Mouse (Mus musculus) neural tube, embryonic 12.5 days (tissue): ENCODE measurements around the gene Gm12695. TPM values are rescaled to one million over a fixed set of nuclear protein-coding genes. Genes with fewer than 3 reads are reported as not detected.

Source experiments
- ATAC-seq: fragments of 200-750 bp; cut with Nextera tagmentation; 2 replicates; pipeline ENCODE4 v1.8.0; 2017; ENCODE audit warnings: low read depth, mild to moderate bottlenecking, moderate TSS enrichment, moderate library complexity; ENCODE audit not compliant: low FRiP score
- H3K27ac ChIP-seq: fragments of 300-500 bp; sonication (generic); 2 replicates; pipeline ENCODE4 v1.5.1; 2016
- H3K27me3 ChIP-seq: fragments of 300-500 bp; sonication (generic); replicated peaks from 2 replicates; pipeline ENCODE4 v1.6.1; 2016; ENCODE audit warnings: mild to moderate bottlenecking
- H3K36me3 ChIP-seq: fragments of 300-500 bp; sonication (generic); 2 replicates; pipeline ENCODE4 v1.6.1; 2016; ENCODE audit warnings: mild to moderate bottlenecking
- H3K4me1 ChIP-seq: fragments of 300-500 bp; sonication (generic); 2 replicates; pipeline ENCODE4 v1.6.1; 2016
- H3K4me2 ChIP-seq: fragments of 300-500 bp; sonication (generic); replicated peaks from 2 replicates; pipeline ENCODE4 v1.6.1; 2016; ENCODE audit warnings: mild to moderate bottlenecking
- H3K4me3 ChIP-seq: fragments of 300-500 bp; sonication (generic); 2 replicates; pipeline ENCODE4 v1.5.1; 2016
- H3K9ac ChIP-seq: fragments of 300-500 bp; sonication (generic); 2 replicates; pipeline ENCODE4 v1.6.1; 2016; ENCODE audit warnings: mild to moderate bottlenecking
- H3K9me3 ChIP-seq: fragments of 300-500 bp; sonication (generic); 2 replicates; pipeline ENCODE4 v1.6.1; 2016; ENCODE audit warnings: mild to moderate bottlenecking
- WGBS: fragments of 180-500 bp; shearing (Covaris S2); methylation state at CpG from one replicate; pipeline ENCODE4 v1.1.7; 2016; 5-methylcytosine and 5-hydroxymethylcytosine counted together
- polyA plus RNA-seq: library from polyadenylated mRNA; unstranded; fragments of >200 nt; fragmentation: Nextera tagmentation; extraction: Ambion mirVana; gene quantifications from 2 replicates; pipeline ENCODE4 v1.2.1, GENCODE M21; 2016

Gene Gm12695
- polyA plus RNA-seq, 1 experiment from 2014 or later, result not detected

- Histone ChIP-seq H3K36me3 (no peaks in the 10 kb centered on the region), H3K4me3 (no peak overlapping the region), H3K27ac (no peak overlapping the region), H3K9me3 (no peaks in the 10 kb centered on the region), H3K27me3 (no peaks in the 10 kb centered on the region), H3K9ac (no peak overlapping the region), H3K4me1 (no peaks in the 10 kb centered on the region), H3K4me2 (no peak overlapping the region)
- WGBS, result 53% methylated on average over 2 of the region's 2 CpGs
- ATAC-seq, result peak; percentile 53; the same call in 1 of the 2 replicates
These were observed 101.5 kb downstream of the Gm12695 start for GRCm38 (mm10) chr4:96683474-96683873.

- H3K9me3 ChIP-seq, result no peaks in the 10 kb centered on the region
- ATAC-seq, result no peak
- no peaks in the 10 kb centered on the region for H3K27me3 ChIP-seq
- no peak overlapping the region for H3K27ac ChIP-seq
- no peak overlapping the region for H3K4me3 ChIP-seq
- H3K36me3 ChIP-seq, result no peaks in the 10 kb centered on the region
- no peak overlapping the region for H3K4me2 ChIP-seq
- H3K9ac ChIP-seq, result no peak overlapping the region
- H3K4me1 ChIP-seq, result no peaks in the 10 kb centered on the region
These were observed 104.0 kb downstream of the Gm12695 start for GRCm38 (mm10) chr4:96680966-96681365.

DNA sequence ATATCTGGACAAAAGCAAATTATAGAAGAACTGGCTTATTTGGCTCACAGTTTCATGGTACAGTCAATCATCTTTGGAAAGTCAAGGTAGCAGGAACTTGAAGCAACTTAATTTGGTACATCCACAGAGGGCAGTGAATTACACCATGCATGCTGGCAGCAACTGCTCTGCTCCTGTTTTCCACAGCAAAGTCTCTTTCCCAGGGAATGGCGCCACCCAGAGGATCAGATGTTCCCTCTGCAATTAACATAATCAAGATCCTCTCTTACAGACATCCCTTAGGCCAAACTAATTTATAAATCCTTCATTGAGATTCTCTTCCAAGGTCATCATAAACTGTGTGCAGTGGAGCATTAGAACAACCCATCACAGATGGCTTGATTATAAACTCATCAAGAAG, 104.8 kb downstream of the Gm12695 start:
- ATAC-seq, result no peak

More for the DNA sequence above, 104.8 kb downstream of the Gm12695 start:
- Histone ChIP-seq H3K27me3 (no peaks in the 10 kb centered on the region), H3K36me3 (no peaks in the 10 kb centered on the region), H3K9me3 (no peaks in the 10 kb centered on the region), H3K4me2 (no peak overlapping the region), H3K9ac (no peak overlapping the region), H3K4me1 (no peaks in the 10 kb centered on the region), H3K4me3 (no peak overlapping the region), H3K27ac (no peak overlapping the region)
- WGBS, result 26% methylated on average over 1 of the region's 1 CpGs

Other genes starting within 250 kb of the Gm12695 start
- 6.6 and 6.7 TPM in 2 replicates for gene Cyp2j6, start 231.5 kb downstream of the Gm12695 start, polyA plus RNA-seq
- gene Cyp2j9, start 193.6 kb downstream of the Gm12695 start, polyA plus RNA-seq, result 1.8 and 2.1 TPM in 2 replicates
- gene Cyp2j5, start 121.0 kb downstream of the Gm12695 start, polyA plus RNA-seq, result not detected in 2 replicates